Mouse (Mus musculus) kidney, embryonic 15.5 days (tissue): ENCODE results near the gene Vps4b. TPM values are rescaled to one million over a fixed set of nuclear protein-coding genes. Genes with fewer than 3 reads are reported as not detected.

Experiments used
- ATAC-seq: fragments of 200-750 bp; cut with Nextera tagmentation; replicated peaks from 2 replicates; pipeline ENCODE4 v1.8.0; 2017; ENCODE audit warnings: moderate TSS enrichment; ENCODE audit not compliant: low FRiP score
- H3K27ac ChIP-seq: fragments of 300-500 bp; sonication (generic); 2 replicates; pipeline ENCODE4 v1.5.1; 2015; ENCODE audit warnings: mild to moderate bottlenecking, inconsistent platforms
- H3K27me3 ChIP-seq: fragments of 300-500 bp; sonication (generic); 2 replicates; pipeline ENCODE4 v1.6.1; 2015; ENCODE audit warnings: inconsistent platforms
- H3K36me3 ChIP-seq: fragments of 300-500 bp; sonication (generic); 2 replicates; pipeline ENCODE4 v1.6.1; 2015; ENCODE audit warnings: inconsistent platforms
- H3K4me1 ChIP-seq: fragments of 300-500 bp; sonication (generic); 2 replicates; pipeline ENCODE4 v1.6.1; 2015; ENCODE audit warnings: inconsistent platforms
- H3K4me2 ChIP-seq: fragments of 300-500 bp; sonication (generic); 2 replicates; pipeline ENCODE4 v1.6.1; 2015; ENCODE audit warnings: moderate library complexity, mild to moderate bottlenecking, inconsistent platforms
- H3K4me3 ChIP-seq: fragments of 300-500 bp; sonication (generic); replicated peaks from 2 replicates; pipeline ENCODE4 v1.5.1; 2015; ENCODE audit warnings: mild to moderate bottlenecking, inconsistent platforms
- H3K9ac ChIP-seq: fragments of 300-500 bp; sonication (generic); 2 replicates; pipeline ENCODE4 v1.6.1; 2015; ENCODE audit warnings: mild to moderate bottlenecking, inconsistent platforms
- H3K9me3 ChIP-seq: fragments of 300-500 bp; sonication (generic); replicated peaks from 2 replicates; pipeline ENCODE4 v1.6.1; 2016; ENCODE audit warnings: inconsistent platforms
- WGBS: fragments of 180-500 bp; shearing (Covaris S2); methylation state at CpG from one replicate; pipeline ENCODE4 v1.1.7; 2015; ENCODE audit warnings: mixed read lengths; 5-methylcytosine and 5-hydroxymethylcytosine counted together
- polyA plus RNA-seq: library from polyadenylated mRNA; unstranded; fragments of >200 nt; fragmentation: Nextera tagmentation; extraction: Ambion mirVana; gene quantifications from 2 replicates; pipeline ENCODE4 v1.2.1, GENCODE M21; 2015

Gene Vps4b
- 73.9 and 78.6 TPM in 2 replicates for polyA plus RNA-seq

DNA sequence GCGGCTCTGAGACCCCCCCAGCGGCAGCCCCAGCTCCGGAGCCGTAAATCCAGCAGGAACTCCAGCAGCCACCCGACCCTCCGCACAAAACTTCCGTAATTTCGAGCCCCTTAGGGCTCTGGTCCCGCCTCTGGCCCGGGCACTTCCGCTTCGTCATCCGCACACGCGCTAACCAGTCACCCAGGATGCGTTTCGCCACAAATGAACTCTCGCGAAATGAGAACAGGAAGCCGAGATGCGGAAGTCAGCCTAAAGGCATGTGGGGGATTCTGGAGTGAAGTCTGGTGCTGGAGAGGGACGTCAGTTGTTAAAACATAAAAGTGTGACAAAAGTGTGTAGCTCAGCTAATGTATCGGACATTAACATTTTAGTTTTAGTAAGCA is at the start of gene Vps4b:
Gene Vps4b (minus strand): TSS at position 187 of the 383 bp plus-strand sequence.
- no peaks in the 10 kb centered on the region; the same call in 1 of the 2 replicates for H3K27me3 ChIP-seq
- H3K4me3 ChIP-seq = peak within 1 kb of the TSS; percentile 99
- H3K4me2 ChIP-seq = peak within 1 kb of the TSS; percentile 62
- H3K36me3 ChIP-seq = 0 out of 2 replicates have a peak, but pooled peaks cover 3% of the 10 kb centered on the region
- WGBS = under 1% methylated on average over 23 of the region's 23 CpGs
- peak within 1 kb of the TSS; percentile 98 for H3K9ac ChIP-seq
- peaks cover 20% of the 10 kb centered on the region for H3K4me1 ChIP-seq
- ATAC-seq = peak; percentile 100
- no peaks in the 10 kb centered on the region for H3K9me3 ChIP-seq
- H3K27ac ChIP-seq = peak within 1 kb of the TSS; percentile 97

DNA sequence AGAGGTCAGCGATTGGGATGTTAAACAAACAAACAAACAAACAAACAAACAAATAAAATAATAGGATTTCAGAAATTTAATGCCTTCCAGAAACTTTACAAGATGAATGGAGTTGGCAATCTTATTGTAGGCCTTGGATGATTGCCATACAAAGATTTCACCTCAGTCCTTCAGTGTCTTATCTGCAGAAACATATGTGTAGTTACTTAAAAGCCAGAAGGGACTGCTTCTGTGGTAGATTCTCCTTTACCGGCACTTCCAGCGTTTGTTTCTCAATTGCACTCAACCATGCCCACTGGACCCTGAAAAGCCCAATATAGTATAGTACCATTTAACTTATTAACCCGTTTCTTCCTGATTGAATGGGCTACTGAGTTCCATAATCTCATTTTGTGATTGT is 32.3 kb upstream of the Vps4b start:
- no peaks in the 10 kb centered on the region for H3K27me3 ChIP-seq
- H3K27ac ChIP-seq = no peak overlapping the region
- H3K36me3 ChIP-seq = no peaks in the 10 kb centered on the region
- WGBS = 63% methylated on average over 4 of the region's 4 CpGs
- no peaks in the 10 kb centered on the region for H3K9me3 ChIP-seq
- H3K4me2 ChIP-seq = no peak overlapping the region
- no peak for ATAC-seq
- H3K4me1 ChIP-seq = no peaks in the 10 kb centered on the region
- no peak overlapping the region for H3K4me3 ChIP-seq
- H3K9ac ChIP-seq = no peak overlapping the region

DNA sequence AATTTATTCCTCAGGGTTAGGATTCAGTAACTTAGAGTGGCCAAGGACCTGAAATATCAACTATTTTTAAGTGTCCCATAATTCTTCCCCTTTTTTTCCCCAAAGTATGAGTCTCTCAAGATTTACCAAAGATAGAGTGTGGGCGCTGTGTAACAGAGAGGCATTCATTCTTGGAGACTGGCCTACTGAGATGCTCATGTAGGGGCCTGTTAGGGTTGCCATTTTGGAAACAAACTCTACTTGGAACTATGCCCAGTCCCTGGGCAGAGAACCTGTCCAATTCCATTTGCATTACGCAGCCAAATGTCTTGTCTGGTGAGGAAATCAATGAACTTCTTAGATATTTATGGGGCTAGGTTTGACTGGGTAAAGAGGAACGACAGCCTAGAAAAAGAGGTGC is 25.8 kb upstream of the Vps4b start:
- H3K4me2 ChIP-seq = no peak overlapping the region
- no peaks in the 10 kb centered on the region for H3K4me1 ChIP-seq
- no peaks in the 10 kb centered on the region for H3K27me3 ChIP-seq
- ATAC-seq = no peak
- 72% methylated on average over 3 of the region's 3 CpGs for WGBS
- no peaks in the 10 kb centered on the region for H3K9me3 ChIP-seq
- H3K36me3 ChIP-seq = no peaks in the 10 kb centered on the region
- no peak overlapping the region for H3K9ac ChIP-seq
- no peak overlapping the region for H3K27ac ChIP-seq
- H3K4me3 ChIP-seq = no peak overlapping the region

DNA sequence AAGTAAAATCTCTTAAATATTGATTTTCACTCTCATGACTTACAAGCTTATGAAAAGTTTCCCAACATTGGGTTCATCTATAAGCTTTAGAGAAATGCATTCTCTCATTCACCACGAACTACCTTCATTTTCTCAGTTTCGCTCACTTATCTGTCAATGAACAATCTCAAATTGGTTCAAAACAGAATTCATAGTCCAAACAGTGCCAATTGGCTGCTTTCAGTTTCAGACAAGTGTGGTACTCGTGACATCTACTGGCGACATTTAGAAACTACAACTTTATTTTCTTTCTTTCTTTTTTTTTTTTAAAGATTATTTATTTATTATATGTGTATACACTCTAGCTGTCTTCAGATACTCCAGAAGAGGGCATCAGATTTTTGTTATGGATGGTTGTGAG is 21.8 kb upstream of the Vps4b start:
- Histone ChIP-seq H3K27ac (no peak overlapping the region), H3K4me3 (no peak overlapping the region), H3K27me3 (no peaks in the 10 kb centered on the region; the same call in 1 of the 2 replicates), H3K9me3 (no peaks in the 10 kb centered on the region), H3K4me1 (no peaks in the 10 kb centered on the region), H3K9ac (no peak overlapping the region), H3K36me3 (no peaks in the 10 kb centered on the region), H3K4me2 (no peak overlapping the region)
- no peak for ATAC-seq
- 22% methylated on average over 4 of the region's 4 CpGs for WGBS

DNA sequence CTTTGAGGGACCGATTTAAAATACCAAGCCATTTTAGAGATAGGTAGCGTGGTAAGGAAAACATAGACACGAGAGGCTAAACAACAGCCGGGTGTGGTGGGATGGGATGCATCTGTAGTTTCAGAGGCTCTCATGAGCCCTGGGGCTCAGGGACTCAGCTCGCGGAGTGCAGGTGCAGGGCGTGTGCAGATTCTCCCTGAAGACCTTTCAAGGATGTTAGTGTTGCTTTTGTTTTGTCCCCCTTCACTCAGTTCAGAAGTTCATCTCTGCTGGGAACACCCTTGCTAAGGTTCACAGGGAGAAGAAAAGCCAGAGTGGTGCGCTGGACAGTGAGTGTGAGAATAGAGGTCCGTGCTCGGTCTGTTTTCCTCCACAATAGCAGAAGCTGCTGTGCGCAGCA is 20.2 kb upstream of the Vps4b start:
- Histone ChIP-seq H3K4me2 (no peak overlapping the region), H3K27ac (no peak overlapping the region)

DNA sequence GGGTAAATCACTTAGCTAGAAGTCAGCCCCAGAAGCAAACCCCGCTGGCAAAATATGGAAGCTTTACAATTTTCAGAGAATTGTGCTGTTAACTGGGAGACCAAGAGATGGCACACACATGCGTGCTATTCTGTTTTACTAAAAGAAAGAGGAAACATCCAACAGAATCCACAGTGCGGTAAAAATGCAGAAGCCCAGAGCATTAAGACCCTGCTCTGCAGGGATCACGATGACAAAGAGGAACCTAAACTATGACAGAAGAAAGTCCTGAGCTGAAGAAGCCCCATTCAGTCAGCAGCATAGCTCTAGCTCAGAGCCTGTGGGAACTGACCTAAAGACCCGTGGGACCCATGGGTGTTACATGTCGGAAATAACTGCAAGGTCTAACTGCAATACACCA is 18.7 kb upstream of the Vps4b start:
- ATAC-seq = no peak
- Histone ChIP-seq H3K9ac (no peak overlapping the region), H3K27me3 (no peaks in the 10 kb centered on the region; the same call in 1 of the 2 replicates), H3K4me2 (no peak overlapping the region), H3K4me3 (no peak overlapping the region), H3K4me1 (no peaks in the 10 kb centered on the region), H3K36me3 (no peaks in the 10 kb centered on the region), H3K27ac (no peak overlapping the region), H3K9me3 (no peaks in the 10 kb centered on the region)
- WGBS = 87% methylated on average over 6 of the region's 6 CpGs

More for the DNA sequence above, 20.2 kb upstream of the Vps4b start:
- Histone ChIP-seq H3K4me1 (no peaks in the 10 kb centered on the region), H3K9me3 (no peaks in the 10 kb centered on the region), H3K9ac (no peak overlapping the region), H3K36me3 (no peaks in the 10 kb centered on the region), H3K4me3 (no peak overlapping the region), H3K27me3 (no peaks in the 10 kb centered on the region; the same call in 1 of the 2 replicates)
- 81% methylated on average over 11 of the region's 11 CpGs for WGBS
- no peak for ATAC-seq

DNA sequence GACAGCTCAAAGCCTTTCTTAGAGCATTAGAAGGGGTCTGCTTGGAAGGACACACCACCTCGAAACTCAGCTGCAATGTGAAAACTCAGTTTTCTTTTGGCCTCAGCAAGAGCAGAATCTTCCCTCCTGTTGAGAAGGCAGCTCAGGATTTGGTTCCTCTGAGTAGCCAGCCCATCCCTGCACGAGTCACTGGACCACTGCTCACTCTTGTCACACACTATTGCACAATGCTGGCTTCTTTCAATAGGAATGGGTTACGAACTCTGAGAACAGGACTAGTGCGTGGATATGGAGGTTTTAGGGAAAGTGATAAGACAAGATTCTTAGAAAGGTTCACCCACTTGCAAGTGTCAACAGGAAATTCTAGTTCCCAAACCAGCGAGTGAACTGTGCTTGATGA is 18.3 kb upstream of the Vps4b start:
- Histone ChIP-seq H3K4me1 (no peaks in the 10 kb centered on the region), H3K27me3 (no peaks in the 10 kb centered on the region; the same call in 1 of the 2 replicates), H3K36me3 (no peaks in the 10 kb centered on the region), H3K4me3 (no peak overlapping the region), H3K27ac (no peak overlapping the region), H3K9me3 (no peaks in the 10 kb centered on the region), H3K4me2 (no peak overlapping the region), H3K9ac (no peak overlapping the region)
- WGBS = 69% methylated on average over 5 of the region's 5 CpGs
- ATAC-seq = no peak

DNA sequence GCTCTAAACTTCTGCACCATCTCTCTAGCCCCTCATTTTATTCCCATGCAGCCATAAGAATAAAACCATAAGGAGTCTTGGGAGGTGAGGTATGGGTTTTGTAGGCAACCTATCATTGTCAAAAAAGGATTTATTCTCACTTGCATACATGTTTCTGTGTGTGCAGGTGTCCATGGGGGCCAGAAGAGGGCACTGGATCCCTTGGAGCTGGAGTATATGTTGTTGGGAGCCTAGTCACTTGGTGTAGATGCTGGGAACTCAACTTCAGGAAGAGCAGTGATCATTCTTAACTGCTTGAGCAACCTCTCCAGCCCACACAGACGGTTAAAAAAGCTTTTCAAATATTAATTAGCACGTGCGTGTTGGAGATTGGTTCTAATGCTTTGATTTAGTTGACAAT is 3.4 kb upstream of the Vps4b start:
- no peak for ATAC-seq
- Histone ChIP-seq H3K4me1 (peaks cover 9% of the 10 kb centered on the region), H3K27me3 (no peaks in the 10 kb centered on the region; the same call in 1 of the 2 replicates), H3K4me3 (no peak overlapping the region), H3K27ac (no peak overlapping the region), H3K9ac (no peak overlapping the region), H3K4me2 (no peak overlapping the region), H3K9me3 (no peaks in the 10 kb centered on the region), H3K36me3 (no peaks in the 10 kb centered on the region)
- WGBS = 88% methylated on average over 3 of the region's 3 CpGs

DNA sequence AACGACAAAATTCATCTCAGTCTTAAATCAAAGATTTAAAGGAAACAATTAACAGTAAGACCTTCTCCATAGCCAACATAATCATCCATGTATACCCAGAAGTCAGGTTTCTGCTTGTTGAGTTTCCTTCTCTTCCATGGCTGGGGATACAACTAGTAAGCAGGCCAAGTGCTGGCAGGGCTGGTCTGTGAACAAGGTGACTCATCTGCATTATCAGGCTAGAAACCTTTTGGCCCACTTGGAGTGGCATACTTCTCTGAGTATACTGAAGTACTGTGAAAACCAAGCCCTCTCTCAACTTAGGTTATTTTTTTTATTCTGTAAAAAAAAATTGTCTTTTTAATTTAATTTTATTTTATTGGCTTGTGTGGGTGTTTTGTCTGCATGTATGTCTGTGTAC is 2.9 kb upstream of the Vps4b start:
- 60% methylated on average over 1 of the region's 1 CpGs for WGBS

DNA sequence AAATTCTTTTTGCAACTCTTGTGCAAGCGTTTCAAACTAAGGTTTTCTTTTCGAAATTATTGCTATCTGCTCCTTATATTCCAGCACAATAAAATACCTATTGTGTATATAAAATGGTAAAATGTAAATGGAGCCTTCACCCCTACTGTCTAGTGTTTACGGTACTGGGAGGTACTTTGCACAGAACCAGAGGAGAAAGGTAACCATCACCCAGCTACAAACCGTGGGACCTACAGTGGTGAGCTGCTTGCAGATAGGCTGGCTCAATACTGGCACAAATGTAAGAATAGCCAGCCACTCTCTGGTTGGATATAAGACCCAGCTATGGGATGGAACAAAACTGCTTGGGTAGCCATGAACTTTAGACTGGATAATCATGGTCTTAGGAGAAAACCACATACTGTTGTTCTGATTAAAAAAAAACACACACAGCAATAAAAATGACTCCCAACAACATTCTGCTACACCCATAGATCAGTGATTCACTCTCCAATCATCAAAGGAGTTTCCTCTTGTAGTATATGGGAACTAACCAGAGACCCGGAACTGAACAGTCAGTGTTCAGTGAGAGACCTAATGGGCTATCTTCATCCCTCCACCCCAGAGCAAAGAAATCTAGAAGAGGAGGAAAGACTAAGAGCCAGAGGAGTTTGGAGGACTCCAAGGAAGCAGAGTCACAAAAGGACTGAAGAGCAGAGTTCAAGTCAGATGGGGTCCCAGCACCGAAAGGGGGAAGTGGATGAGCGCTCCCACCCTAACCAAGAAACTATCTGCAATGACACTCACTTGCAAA is 655 bp upstream of the Vps4b start:
- peaks cover 20% of the 10 kb centered on the region for H3K4me1 ChIP-seq
- H3K4me2 ChIP-seq = peak overlapping the region; percentile 62
- H3K36me3 ChIP-seq = 0 out of 2 replicates have a peak, but pooled peaks cover 3% of the 10 kb centered on the region
- H3K27ac ChIP-seq = no peak overlapping the region
- H3K4me3 ChIP-seq = peak overlapping the region; percentile 99
- ATAC-seq = no peak
- 60% methylated on average over 7 of the region's 7 CpGs for WGBS
- H3K9ac ChIP-seq = 0 out of 2 replicates have a peak overlapping the region, but pooled peaks have one; percentile 98
- H3K27me3 ChIP-seq = no peaks in the 10 kb centered on the region; the same call in 1 of the 2 replicates
- no peaks in the 10 kb centered on the region for H3K9me3 ChIP-seq

More for the DNA sequence above, 2.9 kb upstream of the Vps4b start:
- H3K4me3 ChIP-seq = no peak overlapping the region
- no peaks in the 10 kb centered on the region for H3K36me3 ChIP-seq
- H3K9ac ChIP-seq = no peak overlapping the region
- no peaks in the 10 kb centered on the region for H3K9me3 ChIP-seq
- H3K4me1 ChIP-seq = peaks cover 13% of the 10 kb centered on the region
- no peak overlapping the region for H3K27ac ChIP-seq
- ATAC-seq = no peak
- no peaks in the 10 kb centered on the region; the same call in 1 of the 2 replicates for H3K27me3 ChIP-seq
- no peak overlapping the region for H3K4me2 ChIP-seq

DNA sequence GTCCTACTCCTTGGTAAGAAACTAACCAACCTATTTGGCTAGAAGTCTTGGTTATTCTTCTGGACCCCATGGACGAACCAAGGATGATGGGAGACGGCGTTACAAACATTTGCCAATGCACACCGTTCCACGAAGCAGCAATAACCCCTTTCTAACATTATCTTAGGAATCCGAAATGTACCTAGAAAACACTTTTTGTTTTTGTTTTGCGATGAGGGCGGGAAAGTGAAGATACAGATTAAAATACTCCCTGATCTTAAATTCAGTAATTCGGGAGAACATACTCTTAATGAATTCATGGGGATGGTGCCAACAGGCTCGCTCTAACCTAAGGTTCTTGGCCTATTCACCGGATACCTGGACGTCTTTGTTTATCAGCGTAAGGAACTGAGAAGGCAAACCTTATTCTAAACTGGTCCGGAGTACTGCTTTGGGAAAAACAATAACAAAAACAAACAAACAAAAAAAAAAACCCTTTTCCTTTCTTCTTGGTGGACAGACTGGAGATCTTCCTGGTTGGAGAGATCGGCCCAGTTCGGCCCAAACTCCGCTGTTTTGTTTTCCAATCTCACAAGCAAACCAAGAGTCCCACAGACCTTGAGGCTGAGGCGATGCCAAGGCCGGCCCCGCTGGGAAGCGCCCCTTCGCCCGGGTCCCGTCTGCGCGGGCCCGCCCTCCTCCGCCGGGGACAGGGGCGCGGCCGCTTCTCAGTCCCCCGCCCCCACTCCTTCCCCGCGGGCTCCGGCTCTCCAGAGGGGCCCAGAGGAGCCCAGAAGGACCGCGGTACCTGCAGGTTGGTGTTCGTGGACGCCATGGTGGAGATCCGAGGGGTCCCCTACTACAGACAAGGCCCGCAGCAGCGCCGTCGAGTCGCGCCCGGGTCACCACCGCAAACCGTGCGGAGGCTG is 640 bp downstream of the Vps4b start:
- Histone ChIP-seq H3K9ac (peak overlapping the region; percentile 98), H3K4me1 (peaks cover 20% of the 10 kb centered on the region), H3K4me2 (peak overlapping the region; percentile 62), H3K27me3 (no peaks in the 10 kb centered on the region; the same call in 1 of the 2 replicates), H3K4me3 (peak overlapping the region; percentile 99), H3K36me3 (peaks cover 6% of the 10 kb centered on the region; the same call in 1 of the 2 replicates), H3K27ac (peak overlapping the region; percentile 97), H3K9me3 (no peaks in the 10 kb centered on the region)
- 1% methylated on average over 51 of the region's 51 CpGs for WGBS
- peak; percentile 94 for ATAC-seq

DNA sequence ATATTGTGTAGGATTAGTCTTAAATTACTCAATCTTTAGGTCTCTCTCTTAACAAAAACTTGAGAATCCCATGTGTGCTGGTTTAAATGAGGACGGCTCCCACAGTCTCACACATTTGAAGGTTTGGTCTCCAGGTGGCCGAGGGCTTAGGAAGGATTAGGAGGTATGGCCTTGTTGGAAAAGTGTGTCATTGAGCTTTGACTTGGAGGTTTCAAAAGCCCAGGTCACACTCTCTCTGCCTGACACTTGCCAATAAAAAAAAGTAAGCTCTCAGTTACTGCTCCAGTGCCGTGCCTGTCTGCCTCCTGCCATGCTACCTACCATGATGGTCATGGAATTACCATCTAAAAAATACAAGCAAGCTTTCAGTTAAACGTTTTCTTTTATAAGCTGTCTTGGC is 21.6 kb downstream of the Vps4b start:
- H3K4me3 ChIP-seq = no peak overlapping the region
- no peaks in the 10 kb centered on the region for H3K4me1 ChIP-seq
- no peaks in the 10 kb centered on the region for H3K9me3 ChIP-seq
- H3K27me3 ChIP-seq = no peaks in the 10 kb centered on the region
- no peak overlapping the region for H3K27ac ChIP-seq
- peaks cover 85% of the 10 kb centered on the region for H3K36me3 ChIP-seq
- WGBS = 92% methylated on average over 4 of the region's 4 CpGs
- ATAC-seq = no peak
- H3K4me2 ChIP-seq = no peak overlapping the region
- H3K9ac ChIP-seq = no peak overlapping the region
